Mouse (Mus musculus) urinary bladder, adult 18-20 months (tissue): Measurements from ENCODE around the gene Shisa7.
"Not testable (repeated sequence)": the region's sequence is repeated elsewhere in the genome, so short reads cannot be mapped to it uniquely, and the experiment has no call there.

Experiments
- DNase-seq, 2 experiments: peaks; one replicate each; pipeline ENCODE4 v3.0.0; 2022; ENCODE audit warnings: low spot score in 2 of 2, mixed read lengths in 2 of 2

Shisa7 gene

GRCm38 (mm10) chr7:4844245-4844916 lies at the start of gene Shisa7:
TSS of gene Shisa7 (minus strand) at chr7:4844696.
- no peak for DNase-seq

GRCm38 (mm10) chr7:4886680-4887079 lies 42.2 kb upstream of the Shisa7 start:
- DNase-seq: no peak

GRCm38 (mm10) chr7:4879036-4879435 lies 34.5 kb upstream of the Shisa7 start:
- DNase-seq: not testable (repeated sequence)

- no peak for DNase-seq
Observed at GRCm38 (mm10) chr7:4878186-4878585, 33.7 kb upstream of the Shisa7 start.

- DNase-seq: no peak
Observed at GRCm38 (mm10) chr7:4877226-4877625, 32.7 kb upstream of the Shisa7 start.

GRCm38 (mm10) chr7:4876753-4877221 lies 32.3 kb upstream of the Shisa7 start, which contains the start of gene Isoc2a:
TSS of gene Isoc2a (plus strand) at chr7:4877153.
- peak; percentile 67 to 91 for DNase-seq

- no peak for DNase-seq
Observed at GRCm38 (mm10) chr7:4870133-4870532, 25.6 kb upstream of the Shisa7 start, which contains the start of gene Isoc2b. TSS of gene Isoc2b (minus strand) at chr7:4870258.

GRCm38 (mm10) chr7:4866631-4867180 lies 22.2 kb upstream of the Shisa7 start:
- DNase-seq: no peak

- DNase-seq: peak; percentile 94 to 97
Observed at GRCm38 (mm10) chr7:4865579-4866493, 21.3 kb upstream of the Shisa7 start.

- DNase-seq: no peak
Observed at GRCm38 (mm10) chr7:4865090-4865489, 20.6 kb upstream of the Shisa7 start.

- no peak for DNase-seq
Observed at GRCm38 (mm10) chr7:4864130-4864845, 19.8 kb upstream of the Shisa7 start.

- no peak for DNase-seq
Observed at GRCm38 (mm10) chr7:4863541-4864080, 19.1 kb upstream of the Shisa7 start.

GRCm38 (mm10) chr7:4863041-4863440 lies 18.5 kb upstream of the Shisa7 start:
- DNase-seq: peak in 1 of 2 experiments; percentile 42

- not testable (repeated sequence) for DNase-seq
Observed at GRCm38 (mm10) chr7:4860926-4861325, 16.4 kb upstream of the Shisa7 start.

- no peak for DNase-seq
Observed at GRCm38 (mm10) chr7:4859418-4859978, 15.0 kb upstream of the Shisa7 start.

GRCm38 (mm10) chr7:4857321-4857720 lies 12.8 kb upstream of the Shisa7 start:
- no peak for DNase-seq

GRCm38 (mm10) chr7:4856508-4856907 lies 12.0 kb upstream of the Shisa7 start:
- no peak for DNase-seq

GRCm38 (mm10) chr7:4853613-4854012 lies 9.1 kb upstream of the Shisa7 start:
- no peak for DNase-seq

GRCm38 (mm10) chr7:4851315-4851688 lies 6.8 kb upstream of the Shisa7 start:
- no peak for DNase-seq

GRCm38 (mm10) chr7:4850621-4851314 lies 6.3 kb upstream of the Shisa7 start:
- no peak for DNase-seq
